Mouse (Mus musculus) hematopoietic stem cell, adult 5-6 weeks (primary cell): ENCODE measurements around the gene Oxt. TPM values are rescaled to one million over a fixed set of nuclear protein-coding genes. Genes with fewer than 3 reads are reported as not detected.

Source experiments
- ATAC-seq, 2 experiments: fragments of 125-278 bp in 1 of 2; replicated peaks in 1 of 2; 2 replicates each; pipeline ENCODE4 v1.8.0; 2016 to 2017; ENCODE audit warnings: inconsistent platforms in 2 of 2, mild to moderate bottlenecking in 2 of 2, moderate number of reproducible peaks in 2 of 2, low read depth in 1 of 2, moderate TSS enrichment in 1 of 2; ENCODE audit not compliant: low FRiP score in 2 of 2, poor library complexity in 2 of 2, severe bottlenecking in 2 of 2, insufficient read depth in 1 of 2, low TSS enrichment in 1 of 2
- total RNA-seq: library from RNA; stranded (forward); fragments of 172-1452, 232-1000 nt; gene quantifications from 2 replicates; pipeline ENCODE4 v1.2.3, GENCODE M21; 2017

The Oxt gene
- total RNA-seq, 1 experiment from 2014 or later, result not detected

DNA sequence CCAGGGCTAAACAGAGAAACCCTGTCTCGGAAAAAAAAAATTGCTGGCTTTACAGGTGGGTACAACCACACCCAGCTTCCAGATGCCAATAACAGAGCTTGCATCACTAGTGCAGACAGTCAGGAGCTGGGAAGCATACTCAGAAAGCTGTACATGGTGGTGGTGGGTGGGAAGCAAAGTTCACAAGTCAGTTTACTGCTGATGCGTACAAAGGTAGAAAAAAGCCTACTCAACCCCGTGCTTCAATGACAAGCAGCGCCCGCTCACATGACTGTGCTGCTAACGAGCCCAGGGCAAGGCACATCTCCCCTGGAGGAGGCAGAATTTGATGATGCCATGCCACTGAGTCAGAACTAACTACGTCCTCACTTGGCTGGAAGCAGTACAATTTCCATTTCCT lies 43.0 kb downstream of the Oxt start:
- no peak for ATAC-seq

Other genes starting within 250 kb of the Oxt start
- 0.94 and 6.9 TPM in 2 replicates for gene Cpxm1, start 178.6 kb upstream of the Oxt start, total RNA-seq
- not detected in 2 replicates for gene Gm28372, start 170.9 kb upstream of the Oxt start, total RNA-seq
- gene 1700020A23Rik, start 170.9 kb upstream of the Oxt start, total RNA-seq, result not detected in 2 replicates
- gene Tmem239, start 169.7 kb upstream of the Oxt start, total RNA-seq, result not detected in 2 replicates
- gene Vps16, start 151.8 kb upstream of the Oxt start, total RNA-seq, result 127 and 142 TPM in 2 replicates
- 11.5 and 12.5 TPM in 2 replicates for gene Pced1a, start 151.5 kb upstream of the Oxt start, total RNA-seq
- 155 and 171 TPM in 2 replicates for gene Ptpra, start 125.9 kb upstream of the Oxt start, total RNA-seq
- gene Mrps26, start 12.4 kb upstream of the Oxt start, total RNA-seq, result 34.9 and 37.2 TPM in 2 replicates
- not detected in 2 replicates for gene Avp, start 6.4 kb downstream of the Oxt start, total RNA-seq
- gene Fastkd5, start 53.9 kb downstream of the Oxt start, total RNA-seq, result 17.7 and 20.2 TPM in 2 replicates
- 6.3 and 9.4 TPM in 2 replicates for gene Ubox5, start 53.9 kb downstream of the Oxt start, total RNA-seq
- gene Lzts3, start 66.6 kb downstream of the Oxt start, total RNA-seq, result 0.44 and 0.45 TPM in 2 replicates
- 97.6 and 97.7 TPM in 2 replicates for gene Ddrgk1, start 88.5 kb downstream of the Oxt start, total RNA-seq
- gene Itpa, start 91.4 kb downstream of the Oxt start, total RNA-seq, result 55.2 and 57.7 TPM in 2 replicates
- gene Slc4a11, start 121.3 kb downstream of the Oxt start, total RNA-seq, result not detected in 2 replicates